Mouse (Mus musculus) forebrain, embryonic 13.5 days (tissue): ENCODE data around the gene AW146154. TPM values are rescaled to one million over a fixed set of nuclear protein-coding genes. Genes with fewer than 3 reads are reported as not detected.
"Not testable (repeated sequence)": the region's sequence is repeated elsewhere in the genome, so short reads cannot be mapped to it uniquely, and the experiment has no call there.

Experiments
- ATAC-seq: fragments of 200-750 bp; cut with Nextera tagmentation; 2 replicates; pipeline ENCODE4 v1.8.0; 2017
- H3K27ac ChIP-seq: fragments of 300-500 bp; sonication (generic); 2 replicates; pipeline ENCODE4 v1.5.1; 2015; ENCODE audit warnings: inconsistent platforms, mild to moderate bottlenecking, moderate library complexity
- H3K27me3 ChIP-seq: fragments of 300-500 bp; sonication (generic); 2 replicates; pipeline ENCODE4 v1.6.1; 2015; ENCODE audit warnings: mild to moderate bottlenecking, inconsistent platforms
- H3K36me3 ChIP-seq: fragments of 300-500 bp; sonication (generic); 2 replicates; pipeline ENCODE4 v1.6.1; 2015; ENCODE audit warnings: mild to moderate bottlenecking, inconsistent platforms; ENCODE audit not compliant: poor library complexity, severe bottlenecking
- H3K4me1 ChIP-seq: fragments of 300-500 bp; sonication (generic); 2 replicates; pipeline ENCODE4 v1.6.1; 2015; ENCODE audit warnings: inconsistent platforms
- H3K4me2 ChIP-seq: fragments of 300-500 bp; sonication (generic); 2 replicates; pipeline ENCODE4 v1.6.1; 2015; ENCODE audit warnings: inconsistent platforms, mild to moderate bottlenecking, moderate library complexity
- H3K4me3 ChIP-seq: fragments of 300-500 bp; sonication (generic); 2 replicates; pipeline ENCODE4 v1.5.1; 2015; ENCODE audit warnings: mild to moderate bottlenecking, inconsistent platforms
- H3K9ac ChIP-seq: fragments of 300-500 bp; sonication (generic); 2 replicates; pipeline ENCODE4 v1.6.1; 2015; ENCODE audit warnings: mild to moderate bottlenecking, inconsistent platforms
- H3K9me3 ChIP-seq: fragments of 300-500 bp; sonication (generic); replicated peaks from 2 replicates; pipeline ENCODE4 v1.6.1; 2016; ENCODE audit warnings: inconsistent platforms
- WGBS: fragments of 180-500 bp; shearing (Covaris S2); methylation state at CpG from one replicate; pipeline ENCODE4 v1.1.7; 2015; 5-methylcytosine and 5-hydroxymethylcytosine counted together
- polyA plus RNA-seq: library from polyadenylated mRNA; unstranded; fragments of >200 nt; fragmentation: Nextera tagmentation; extraction: Ambion mirVana; gene quantifications from 2 replicates; pipeline ENCODE4 v1.2.1, GENCODE M21; 2015

The AW146154 gene
- polyA plus RNA-seq: 6.5 and 6.9 TPM in 2 replicates

GRCm38 (mm10) chr7:41499389-41500049 is at the start of gene AW146154, which contains the start of gene Gm20449:
Gene AW146154, minus strand, starts transcription at chr7:41499890.
Gene Gm20449, minus strand, starts transcription at chr7:41499417.
- Histone ChIP-seq H3K4me1 (no peaks in the 10 kb centered on the region), H3K36me3 (peaks cover 7% of the 10 kb centered on the region), H3K9me3 (peaks cover 13% of the 10 kb centered on the region), H3K27me3 (no peaks in the 10 kb centered on the region), H3K27ac (no peak within 1 kb of the TSS), H3K9ac (peak within 1 kb of the TSS; percentile 63), H3K4me3 (peak within 1 kb of the TSS; percentile 61), H3K4me2 (peak within 1 kb of the TSS; percentile 66)
- 0% methylated on average over 18 of the region's 18 CpGs for whole genome bisulfite sequencing
- peak; percentile 99 for ATAC-seq

GRCm38 (mm10) chr7:41512672-41513071 is 13.0 kb upstream of the AW146154 start:
- ATAC-seq: no peak
- Histone ChIP-seq H3K9me3 (peaks cover 14% of the 10 kb centered on the region), H3K4me2 (no peak overlapping the region), H3K27ac (no peak overlapping the region), H3K9ac (no peak overlapping the region), H3K4me3 (no peak overlapping the region), H3K4me1 (no peaks in the 10 kb centered on the region), H3K36me3 (no peaks in the 10 kb centered on the region), H3K27me3 (no peaks in the 10 kb centered on the region)
- WGBS: 79% methylated on average over 3 of the region's 3 CpGs

DNA sequence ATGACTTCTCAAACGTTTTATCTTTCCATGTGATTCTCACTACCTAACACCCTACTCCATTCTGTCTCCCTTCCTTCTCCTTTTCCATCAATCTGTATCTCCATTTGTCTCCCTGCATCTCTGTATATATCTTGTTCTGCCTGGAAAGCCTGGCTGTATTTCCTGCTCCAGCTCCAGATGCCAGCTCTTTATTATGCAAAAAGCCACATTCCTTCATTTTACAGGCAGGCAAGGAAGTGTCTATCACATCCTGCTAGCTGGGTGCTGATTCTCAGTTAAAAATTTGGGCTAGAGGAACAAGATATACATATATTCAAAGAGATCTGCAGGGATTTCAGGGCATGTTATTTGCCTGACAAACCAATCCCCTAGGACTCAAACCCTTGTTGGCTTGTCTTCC is 12.5 kb upstream of the AW146154 start:
- Histone ChIP-seq H3K4me3 (no peak overlapping the region), H3K4me1 (no peaks in the 10 kb centered on the region), H3K36me3 (no peaks in the 10 kb centered on the region), H3K27ac (no peak overlapping the region), H3K9me3 (peaks cover 18% of the 10 kb centered on the region), H3K9ac (no peak overlapping the region), H3K4me2 (no peak overlapping the region), H3K27me3 (no peaks in the 10 kb centered on the region)
- 27% methylated on average over 1 of the region's 1 CpGs for WGBS
- no peak for ATAC-seq

GRCm38 (mm10) chr7:41502402-41502801 is 2.7 kb upstream of the AW146154 start:
- no peaks in the 10 kb centered on the region for H3K27me3 ChIP-seq
- H3K4me2 ChIP-seq: no peak overlapping the region
- WGBS: 50% methylated on average over 1 of the region's 1 CpGs
- H3K4me1 ChIP-seq: no peaks in the 10 kb centered on the region
- H3K36me3 ChIP-seq: no peaks in the 10 kb centered on the region
- no peak overlapping the region for H3K4me3 ChIP-seq
- H3K9ac ChIP-seq: no peak overlapping the region
- H3K27ac ChIP-seq: no peak overlapping the region
- peaks cover 9% of the 10 kb centered on the region; the same call in 1 of the 2 replicates for H3K9me3 ChIP-seq
- no peak for ATAC-seq

GRCm38 (mm10) chr7:41500151-41500934 is 653 bp upstream of the AW146154 start:
- no peak overlapping the region for H3K27ac ChIP-seq
- ATAC-seq: no peak
- peak overlapping the region; percentile 61 for H3K4me3 ChIP-seq
- H3K9ac ChIP-seq: 0 out of 2 replicates have a peak overlapping the region, but pooled peaks have one; percentile 63
- 22% methylated on average over 22 of the region's 22 CpGs for WGBS
- H3K27me3 ChIP-seq: no peaks in the 10 kb centered on the region
- H3K4me1 ChIP-seq: no peaks in the 10 kb centered on the region
- H3K4me2 ChIP-seq: peak overlapping the region; percentile 66
- H3K36me3 ChIP-seq: no peaks in the 10 kb centered on the region
- H3K9me3 ChIP-seq: peaks cover 8% of the 10 kb centered on the region; the same call in 1 of the 2 replicates

DNA sequence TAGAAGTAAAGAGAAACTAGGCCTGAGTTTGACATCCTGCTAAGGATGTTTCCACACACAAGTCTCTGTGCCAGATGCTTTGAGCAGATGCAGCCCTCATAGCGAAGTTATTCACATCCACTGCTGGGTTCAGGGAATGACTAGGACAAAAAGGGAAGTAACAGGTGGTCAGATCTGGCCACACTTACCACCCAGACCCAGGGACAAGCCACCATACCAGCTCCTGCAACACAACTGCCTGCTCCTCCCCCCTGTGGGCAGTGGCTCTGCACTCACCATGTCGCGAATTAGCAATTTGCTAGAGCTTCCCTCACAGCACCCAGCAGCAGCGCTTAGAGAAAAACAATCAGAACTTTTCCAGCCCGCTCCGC is 687 bp downstream of the AW146154 start:
- H3K4me1 ChIP-seq, H3K27ac ChIP-seq, H3K27me3 ChIP-seq, ATAC-seq: not testable (repeated sequence)
- Histone ChIP-seq H3K9ac (peak overlapping the region; percentile 48), H3K9me3 (peaks cover 16% of the 10 kb centered on the region), H3K4me3 (peak overlapping the region; percentile 61), H3K4me2 (peak overlapping the region; percentile 66), H3K36me3 (peaks cover 10% of the 10 kb centered on the region)
- 0% methylated on average over 6 of the region's 6 CpGs for WGBS

DNA sequence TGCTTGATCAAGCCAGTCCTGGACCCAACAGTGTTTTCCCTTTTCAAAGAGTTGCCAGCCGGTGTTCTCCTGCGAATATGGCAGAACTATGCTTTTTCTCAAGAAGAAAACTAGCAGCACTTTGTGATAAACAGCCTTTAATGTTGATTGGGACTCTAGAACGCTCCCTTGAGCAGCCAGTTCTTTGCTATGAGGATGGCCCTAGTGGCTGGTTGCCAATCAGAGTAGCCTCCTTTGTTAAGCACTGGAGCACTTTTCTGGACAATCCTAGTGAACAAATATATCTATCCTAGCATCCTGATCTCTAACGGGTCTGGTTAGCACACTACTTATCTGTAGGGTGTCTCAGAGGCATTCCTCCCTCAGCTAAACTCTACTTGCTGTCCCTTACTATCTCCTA is 1.2 kb downstream of the AW146154 start:
- 69% methylated on average over 3 of the region's 4 CpGs for WGBS
- ATAC-seq, H3K9ac ChIP-seq, H3K4me1 ChIP-seq, H3K27me3 ChIP-seq, H3K27ac ChIP-seq: not testable (repeated sequence)
- Histone ChIP-seq H3K4me3 (peak overlapping the region; percentile 61), H3K9me3 (peaks cover 16% of the 10 kb centered on the region), H3K36me3 (peaks cover 10% of the 10 kb centered on the region), H3K4me2 (peak overlapping the region; percentile 66)

DNA sequence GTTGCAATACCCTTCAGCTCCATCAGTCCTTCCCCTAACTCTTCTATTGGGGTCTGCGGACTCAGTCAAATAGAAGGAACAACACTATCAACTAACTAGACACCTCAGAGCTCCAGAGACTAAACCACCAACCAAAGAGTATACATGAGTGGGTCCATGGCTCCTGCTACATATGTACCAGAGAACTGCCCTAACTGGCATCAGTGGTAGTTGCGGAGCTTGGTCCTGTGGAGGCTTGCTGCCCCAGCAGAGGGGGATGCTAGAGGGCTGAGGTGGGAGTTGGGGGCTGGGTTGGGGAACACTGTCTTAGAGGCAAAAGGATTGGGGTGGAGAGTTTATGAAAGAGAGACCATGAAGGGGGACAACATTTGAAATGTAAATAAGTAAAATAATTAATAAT is 1.8 kb downstream of the AW146154 start:
- Histone ChIP-seq H3K27me3 (no peaks in the 10 kb centered on the region), H3K9ac (no peak overlapping the region), H3K4me2 (no peak overlapping the region), H3K9me3 (peaks cover 16% of the 10 kb centered on the region), H3K4me3 (no peak overlapping the region), H3K36me3 (peaks cover 10% of the 10 kb centered on the region), H3K27ac (no peak overlapping the region), H3K4me1 (no peaks in the 10 kb centered on the region)
- 97% methylated on average over 2 of the region's 2 CpGs for WGBS
- no peak for ATAC-seq

DNA sequence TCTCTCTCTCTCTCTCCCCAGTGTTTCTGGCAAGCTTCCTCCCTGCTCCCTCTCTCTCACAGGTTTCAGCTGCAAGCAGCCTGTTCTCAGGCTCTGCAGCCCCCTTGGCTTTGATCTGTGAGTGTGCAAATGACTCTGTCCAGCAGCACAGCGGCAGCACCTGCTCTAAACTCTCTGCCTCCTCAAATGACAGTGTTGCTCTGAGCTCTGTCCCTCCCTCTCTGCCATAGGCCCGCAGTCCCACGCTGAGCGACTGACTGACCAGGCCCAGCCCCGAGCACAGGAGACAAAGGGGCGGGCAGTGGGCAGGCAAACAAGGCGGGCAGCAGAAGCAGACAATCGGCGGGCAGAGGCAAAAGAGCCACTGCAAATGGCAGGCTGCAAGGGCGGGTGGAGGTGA is 47.8 kb downstream of the AW146154 start:
- H3K27me3 ChIP-seq: no peaks in the 10 kb centered on the region
- H3K27ac ChIP-seq: no peak overlapping the region
- H3K9ac ChIP-seq: no peak overlapping the region
- no peak overlapping the region for H3K4me3 ChIP-seq
- no peaks in the 10 kb centered on the region for H3K4me1 ChIP-seq
- WGBS: 10% methylated on average over 10 of the region's 10 CpGs
- H3K4me2 ChIP-seq: no peak overlapping the region
- ATAC-seq: no peak
- H3K9me3 ChIP-seq: peaks cover 12% of the 10 kb centered on the region
- H3K36me3 ChIP-seq: no peaks in the 10 kb centered on the region

GRCm38 (mm10) chr7:41448596-41448995 is 51.1 kb downstream of the AW146154 start, which contains the start of gene Vmn2r57:
Gene Vmn2r57, minus strand, starts transcription at chr7:41448696.
- H3K4me3 ChIP-seq, H3K9ac ChIP-seq, H3K27me3 ChIP-seq, H3K27ac ChIP-seq, H3K36me3 ChIP-seq, H3K4me2 ChIP-seq, ATAC-seq, H3K4me1 ChIP-seq, H3K9me3 ChIP-seq: not testable (repeated sequence)
- WGBS: 73% methylated on average over 1 of the region's 1 CpGs
